Mouse (Mus musculus): ENCODE measurements at regions not wholly inside any gene's neighbourhood (a gene's known extent, or its start where the extent isn't known, plus 50 kb on each side); places are given as distances from the start of the nearest gene placed in this dataset.

GRCm38 (mm10) chr4:153602496-153602895 lies 119.9 kb upstream of the Ajap1 start:
- no peaks in the 10 kb centered on the region for H3K36me3 ChIP-seq (replicated peaks; ENCODE audit: control insufficient read depth, insufficient read depth, low read length)
- DNase-seq (ENCODE audit: low spot score) (no peak), ATAC-seq (ENCODE audit: insufficient read depth, low read depth) (no peak)
- no peak overlapping the region for H3K9ac ChIP-seq (replicated peaks; ENCODE audit: low read depth, low read length)
- H3K4me1 ChIP-seq (ENCODE audit: control insufficient read depth, insufficient read depth): no peaks in the 10 kb centered on the region
- no peaks in the 10 kb centered on the region for H3K27me3 ChIP-seq (ENCODE audit: control insufficient read depth, insufficient read depth, low read length)
- H3K9me3 ChIP-seq (replicated peaks; ENCODE audit: control insufficient read depth, low read length): no peaks in the 10 kb centered on the region
- WGBS: 80% methylated on average over 4 of the region's 4 CpGs
- no peak overlapping the region for H3K4me3 ChIP-seq (ENCODE audit: low read depth, low read length)
- TF ChIP-seq CTCF (IDR thresholded peaks at IDR 0.05; ENCODE audit: low read depth) (no peak), EP300 (IDR thresholded peaks at IDR 0.05; ENCODE audit: low read depth) (no peak)
- H3K4me2 ChIP-seq (ENCODE audit: low read depth, low read length): no peak overlapping the region
- H3K27ac ChIP-seq (ENCODE audit: low read depth): no peak overlapping the region

GRCm38 (mm10) chr4:153603056-153603840 lies 120.6 kb upstream of the Ajap1 start:
- H3K4me3 ChIP-seq (ENCODE audit: low read depth, low read length): no peak overlapping the region
- no peak for DNase-seq (ENCODE audit: low spot score)
- H3K9ac ChIP-seq (replicated peaks; ENCODE audit: low read depth, low read length): no peak overlapping the region
- TF ChIP-seq EP300 (IDR thresholded peaks at IDR 0.05; ENCODE audit: low read depth) (no peak), CTCF (IDR thresholded peaks at IDR 0.05; ENCODE audit: low read depth) (no peak)
- H3K9me3 ChIP-seq (replicated peaks; ENCODE audit: control insufficient read depth, low read length): no peaks in the 10 kb centered on the region
- H3K36me3 ChIP-seq (replicated peaks; ENCODE audit: control insufficient read depth, insufficient read depth, low read length): no peaks in the 10 kb centered on the region
- no peak overlapping the region for H3K27ac ChIP-seq (ENCODE audit: low read depth)
- H3K4me2 ChIP-seq (ENCODE audit: low read depth, low read length): no peak overlapping the region
- WGBS: 70% methylated on average over 11 of the region's 11 CpGs
- H3K4me1 ChIP-seq (ENCODE audit: control insufficient read depth, insufficient read depth): no peaks in the 10 kb centered on the region
- ATAC-seq (ENCODE audit: insufficient read depth, low read depth): no peak
- no peaks in the 10 kb centered on the region for H3K27me3 ChIP-seq (ENCODE audit: control insufficient read depth, insufficient read depth, low read length)

GRCm38 (mm10) chr4:153603936-153604335 lies 121.3 kb upstream of the Ajap1 start:
- Histone ChIP-seq H3K4me1 (ENCODE audit: control insufficient read depth, insufficient read depth) (no peaks in the 10 kb centered on the region), H3K27ac (ENCODE audit: low read depth) (no peak overlapping the region), H3K4me3 (ENCODE audit: low read depth, low read length) (no peak overlapping the region), H3K27me3 (ENCODE audit: control insufficient read depth, insufficient read depth, low read length) (no peaks in the 10 kb centered on the region), H3K36me3 (replicated peaks; ENCODE audit: control insufficient read depth, insufficient read depth, low read length) (no peaks in the 10 kb centered on the region), H3K9me3 (replicated peaks; ENCODE audit: control insufficient read depth, low read length) (no peaks in the 10 kb centered on the region), H3K4me2 (ENCODE audit: low read depth, low read length) (no peak overlapping the region), H3K9ac (replicated peaks; ENCODE audit: low read depth, low read length) (no peak overlapping the region)
- ATAC-seq (ENCODE audit: insufficient read depth, low read depth): no peak
- no peak for DNase-seq (ENCODE audit: low spot score)
- no peak for TF ChIP-seq EP300 (IDR thresholded peaks at IDR 0.05; ENCODE audit: low read depth)
- no peak for TF ChIP-seq CTCF (IDR thresholded peaks at IDR 0.05; ENCODE audit: low read depth)
- 61% methylated on average over 7 of the region's 7 CpGs for WGBS

GRCm38 (mm10) chr4:153604695-153605485 lies 122.3 kb upstream of the Ajap1 start:
- H3K4me2 ChIP-seq (ENCODE audit: low read depth, low read length): no peak overlapping the region
- no peak overlapping the region for H3K9ac ChIP-seq (replicated peaks; ENCODE audit: low read depth, low read length)
- H3K4me1 ChIP-seq (ENCODE audit: control insufficient read depth, insufficient read depth): no peaks in the 10 kb centered on the region
- no peak for TF ChIP-seq EP300 (IDR thresholded peaks at IDR 0.05; ENCODE audit: low read depth)
- TF ChIP-seq CTCF (IDR thresholded peaks at IDR 0.05; ENCODE audit: low read depth): no peak
- whole genome bisulfite sequencing: 85% methylated on average over 16 of the region's 16 CpGs
- no peaks in the 10 kb centered on the region for H3K36me3 ChIP-seq (replicated peaks; ENCODE audit: control insufficient read depth, insufficient read depth, low read length)
- H3K9me3 ChIP-seq (replicated peaks; ENCODE audit: control insufficient read depth, low read length): no peaks in the 10 kb centered on the region
- H3K27me3 ChIP-seq (ENCODE audit: control insufficient read depth, insufficient read depth, low read length): no peaks in the 10 kb centered on the region
- H3K4me3 ChIP-seq (ENCODE audit: low read depth, low read length): no peak overlapping the region
- H3K27ac ChIP-seq (ENCODE audit: low read depth): no peak overlapping the region
- DNase-seq (ENCODE audit: low spot score): no peak
- ATAC-seq (ENCODE audit: insufficient read depth, low read depth): no peak

GRCm38 (mm10) chr4:153616058-153616457 lies 133.4 kb upstream of the Ajap1 start:
- 70% methylated on average over 8 of the region's 8 CpGs for WGBS
- Histone ChIP-seq H3K27me3 (ENCODE audit: control insufficient read depth, insufficient read depth, low read length) (no peaks in the 10 kb centered on the region), H3K27ac (ENCODE audit: low read depth) (no peak overlapping the region), H3K9me3 (replicated peaks; ENCODE audit: control insufficient read depth, low read length) (0 out of 2 replicates have a peak, but pooled peaks cover 4% of the 10 kb centered on the region), H3K9ac (replicated peaks; ENCODE audit: low read depth, low read length) (no peak overlapping the region), H3K4me3 (ENCODE audit: low read depth, low read length) (no peak overlapping the region), H3K4me1 (ENCODE audit: control insufficient read depth, insufficient read depth) (no peaks in the 10 kb centered on the region), H3K36me3 (replicated peaks; ENCODE audit: control insufficient read depth, insufficient read depth, low read length) (no peaks in the 10 kb centered on the region), H3K4me2 (ENCODE audit: low read depth, low read length) (no peak overlapping the region)
- TF ChIP-seq CTCF (IDR thresholded peaks at IDR 0.05; ENCODE audit: low read depth): no peak
- no peak for ATAC-seq (ENCODE audit: insufficient read depth, low read depth)
- no peak for DNase-seq (ENCODE audit: low spot score)
